Mouse (Mus musculus): ENCODE results near the gene Gm12117.

DNA sequence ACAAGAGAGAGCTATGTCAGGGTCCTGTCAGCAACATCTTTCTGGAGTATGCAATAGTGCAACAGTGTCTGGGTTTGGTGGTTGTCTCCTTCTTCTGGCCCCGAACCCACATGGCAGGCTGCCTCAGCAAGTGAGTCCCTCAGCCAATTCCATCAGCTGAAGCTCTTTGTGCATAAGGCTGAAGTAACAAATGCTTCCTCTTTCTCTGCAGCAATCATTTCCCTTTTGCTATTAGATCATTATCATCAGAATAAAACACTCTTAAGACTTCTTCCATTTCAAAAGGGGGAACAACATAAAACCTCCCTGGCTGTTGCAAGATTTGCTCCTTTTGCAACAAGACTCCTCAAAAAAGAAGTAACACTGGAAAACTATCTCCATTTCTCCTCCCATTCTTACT lies 2.2 kb downstream of the Gm12117 start:
- no peak for TF ChIP-seq CTCF (conservative IDR thresholded peaks at IDR 0.05; ENCODE audit: insufficient read depth, insufficient read length, low read depth, low read length)
- no peak for TF ChIP-seq POLR2A (IDR thresholded peaks at IDR 0.05; ENCODE audit: low read depth, low read length)

Data from kidney, adult 2 months (tissue).